Mouse (Mus musculus): ENCODE results near the gene Atg4a.

Gene Atg4a

DNA sequence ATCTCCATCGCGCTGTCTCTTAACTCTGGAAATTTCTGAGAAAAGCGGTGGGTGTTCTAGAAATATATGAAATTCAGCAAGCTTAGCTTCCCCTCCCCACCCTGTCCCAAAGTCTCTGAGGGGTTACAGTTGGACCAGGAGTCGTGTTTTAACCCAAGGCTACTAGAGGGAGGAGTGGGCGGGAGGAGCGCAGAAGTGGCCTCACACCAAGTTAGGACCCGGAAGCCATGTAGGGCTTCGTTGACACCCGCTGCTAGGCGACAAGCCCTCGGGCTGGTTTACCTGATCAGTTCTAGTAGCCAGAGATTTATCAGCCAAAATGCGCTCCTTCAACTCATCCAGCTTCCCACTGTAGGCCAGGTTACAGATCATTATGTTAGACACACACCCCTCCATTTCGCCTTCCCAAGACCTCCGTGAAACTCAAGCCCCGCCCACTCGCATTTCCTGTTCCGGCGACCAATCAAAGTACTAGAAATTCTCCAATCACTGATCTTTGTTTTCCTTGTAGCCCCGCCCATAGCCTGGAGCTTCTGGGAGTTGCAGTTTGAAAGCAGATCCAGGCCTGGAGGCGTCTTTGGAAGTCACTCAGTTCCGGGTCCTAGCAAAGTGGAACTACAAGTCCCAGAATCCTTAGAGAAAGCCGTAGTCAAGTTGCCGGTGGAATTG lies at the start of gene Atg4a, which contains the start of gene Psmd10:
TSS of gene Atg4a (plus strand) at position 636 of the 669 bp plus-strand sequence.
TSS of gene Psmd10 (minus strand) at position 457 of the 669 bp plus-strand sequence.
- DNase-seq: peak; percentile 73 to 90

DNA sequence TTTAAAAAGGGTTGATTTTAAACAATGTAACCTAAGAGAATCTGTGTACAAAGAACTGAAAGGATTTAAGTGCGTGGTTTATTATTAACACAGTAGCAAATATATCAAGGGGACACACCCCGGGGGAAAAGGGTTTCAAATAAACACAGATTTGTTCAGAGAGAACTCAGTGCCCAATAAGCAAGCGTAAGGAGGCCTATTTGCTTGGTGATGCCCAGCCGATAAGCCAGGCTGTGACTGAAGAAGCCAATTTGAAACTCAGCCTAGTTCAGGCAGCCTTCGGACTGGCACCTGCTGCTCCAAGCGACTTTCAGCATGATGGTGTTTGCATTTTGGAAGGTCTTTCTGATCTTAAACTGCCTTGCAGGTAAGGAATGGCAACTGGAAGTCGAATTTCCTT lies 49.3 kb upstream of the Atg4a start, which contains the start of gene Vsig1:
TSS of gene Vsig1 (plus strand) at position 249 of the 400 bp plus-strand sequence.
- DNase-seq: no peak

DNA sequence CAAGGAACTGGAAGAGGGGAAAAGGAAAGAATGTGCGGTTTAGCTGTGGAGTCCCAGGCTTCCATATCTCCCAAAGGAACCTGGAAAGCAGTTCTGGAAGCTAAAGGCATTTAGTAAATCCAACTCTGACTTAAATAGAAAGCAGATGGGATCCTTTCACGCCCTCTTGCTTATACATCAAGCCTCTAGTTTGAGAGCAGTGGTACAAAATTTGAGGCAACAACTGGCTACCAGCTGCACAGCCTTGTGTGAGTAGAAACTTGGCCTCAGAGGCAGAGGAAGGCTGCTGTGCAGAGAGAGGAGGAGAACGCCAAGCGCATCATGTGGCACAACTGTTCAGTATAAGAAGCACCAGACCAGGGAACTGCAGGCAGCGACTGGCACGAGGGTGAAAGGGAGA lies 35.4 kb upstream of the Atg4a start:
- DNase-seq: no peak

DNA sequence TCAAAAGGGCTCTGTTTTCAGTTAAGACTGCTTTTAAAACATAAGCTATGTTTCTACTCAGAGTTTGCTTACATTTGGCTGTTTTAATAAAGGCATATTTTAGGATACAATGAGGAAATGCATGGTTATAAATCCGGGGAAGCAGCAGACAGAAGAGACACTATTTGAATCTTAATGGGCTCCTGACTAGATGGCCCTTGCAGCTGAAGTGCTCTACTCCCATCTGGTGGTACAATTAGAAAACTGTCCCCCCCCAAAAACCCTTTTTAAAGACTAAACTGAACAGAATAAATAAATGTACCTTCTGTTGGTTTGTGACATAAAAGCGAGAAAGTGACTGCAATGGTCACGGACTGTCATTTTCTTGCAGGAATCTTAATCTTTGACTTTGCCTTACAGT lies 24.6 kb upstream of the Atg4a start:
- DNase-seq: no peak

DNA sequence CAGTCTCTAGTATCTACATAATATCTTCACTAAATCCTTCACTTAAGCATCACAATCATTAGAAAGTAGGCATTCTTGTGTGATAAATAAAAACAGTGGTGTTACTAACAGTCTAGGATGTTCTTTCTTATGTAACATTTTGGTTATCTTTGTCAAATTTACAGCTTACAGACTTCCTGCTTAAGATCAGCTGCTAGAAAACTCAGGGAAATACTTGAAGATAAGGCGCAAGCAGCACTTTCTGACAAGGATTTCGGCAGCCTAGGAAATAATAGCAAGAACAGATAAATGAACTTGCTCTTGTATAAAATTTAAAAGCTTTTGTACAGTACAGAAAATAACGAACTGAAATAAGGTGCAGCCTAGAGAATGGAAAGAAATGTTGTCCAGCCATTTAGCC lies 23.4 kb upstream of the Atg4a start:
- no peak for DNase-seq

DNA sequence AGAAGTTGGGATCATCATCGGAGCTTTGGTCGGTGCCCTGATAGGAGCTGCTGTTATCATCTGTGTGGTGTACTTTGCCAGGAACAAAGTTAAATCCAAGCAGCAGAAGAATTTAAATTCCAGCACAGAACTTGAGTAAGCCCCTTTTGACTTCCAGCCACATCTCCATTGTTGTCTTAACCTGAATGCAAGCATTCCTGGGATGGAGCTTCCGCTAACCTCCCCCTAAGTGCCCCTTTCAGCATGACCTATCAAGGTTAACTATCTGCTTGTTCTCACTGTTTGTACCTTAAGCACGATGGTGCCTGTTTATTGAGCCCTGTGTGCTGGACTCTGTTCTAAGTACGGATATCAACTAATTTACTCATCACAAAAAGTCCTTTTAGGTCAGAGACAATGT lies 20.4 kb upstream of the Atg4a start:
- DNase-seq: no peak

DNA sequence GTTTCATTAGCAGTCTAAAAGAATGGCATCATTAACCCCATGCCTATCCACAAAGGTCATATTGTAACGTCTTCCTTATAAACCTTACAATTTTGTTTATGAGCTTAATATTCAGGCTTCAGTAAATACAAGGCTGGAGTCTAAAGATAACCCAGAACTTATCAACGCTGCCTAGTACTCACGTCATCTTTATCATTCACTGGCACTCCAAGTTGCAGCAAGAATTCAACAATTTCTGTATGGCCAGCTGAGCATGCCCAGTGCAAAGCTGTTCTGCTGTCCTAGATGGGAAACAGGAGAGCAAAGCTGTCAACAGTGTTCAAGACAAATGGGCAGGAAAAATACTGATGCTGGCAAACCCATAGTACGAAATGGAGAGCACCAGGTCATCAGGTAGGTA lies 3.1 kb upstream of the Atg4a start:
- no peak for DNase-seq

DNA sequence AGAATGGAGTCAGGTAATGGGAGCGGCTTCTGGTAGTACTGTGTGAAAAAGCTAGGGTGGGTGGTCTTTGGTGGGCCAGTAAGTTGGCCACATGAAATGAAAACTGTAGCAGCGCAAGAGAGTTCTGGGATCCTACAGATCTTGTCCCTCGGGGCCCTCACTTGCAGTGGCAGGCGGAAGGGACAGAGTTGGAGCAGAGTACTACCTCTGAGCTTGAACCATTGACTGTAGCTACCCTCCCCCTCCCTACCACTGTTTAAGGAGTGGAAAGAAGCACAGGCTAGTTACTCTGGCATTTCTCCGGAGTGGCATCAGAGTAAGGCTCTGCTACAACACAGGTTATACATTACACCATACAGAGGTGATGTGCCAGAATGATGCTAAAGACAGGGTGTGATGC lies 252 bp downstream of the Atg4a start:
- no peak for DNase-seq

DNA sequence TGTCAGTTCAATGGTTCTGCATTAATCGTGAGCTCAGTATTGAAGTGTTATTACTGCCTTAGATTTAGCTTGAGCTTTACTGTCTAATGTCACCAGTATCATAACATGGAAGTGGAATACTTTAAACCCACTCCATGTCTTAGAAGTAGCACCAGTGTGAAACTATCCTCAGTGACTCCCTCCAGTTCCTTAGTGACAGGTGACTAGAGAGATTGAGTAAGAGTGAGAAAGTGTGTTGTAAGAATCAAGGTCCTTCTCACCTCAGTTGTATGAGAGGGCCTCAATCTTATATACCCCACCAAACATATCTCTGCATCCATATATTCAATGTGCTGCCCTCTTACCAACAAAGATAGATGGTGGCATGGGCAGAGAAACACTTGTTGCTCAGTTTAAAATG lies 22.2 kb downstream of the Atg4a start:
- no peak for DNase-seq

DNA sequence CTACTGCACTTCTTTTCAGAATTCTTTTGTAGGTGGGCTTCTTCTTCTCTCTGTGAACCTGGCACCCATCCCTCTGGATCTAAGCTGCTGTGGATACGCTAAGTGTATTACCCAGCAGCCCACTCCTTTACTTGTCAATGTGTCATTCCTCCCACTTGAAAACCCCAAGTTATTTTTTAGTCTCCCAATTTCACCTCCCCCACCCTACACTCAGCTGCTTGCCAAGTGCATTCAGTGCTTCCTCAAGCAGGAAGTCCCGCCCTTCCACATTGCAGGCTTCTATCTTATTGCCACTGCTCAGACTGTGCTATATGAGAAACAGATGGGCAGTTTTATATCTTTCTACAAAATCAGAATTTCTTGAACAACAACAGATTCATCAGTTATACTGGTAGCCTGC lies 22.8 kb downstream of the Atg4a start:
- DNase-seq: no peak

DNA sequence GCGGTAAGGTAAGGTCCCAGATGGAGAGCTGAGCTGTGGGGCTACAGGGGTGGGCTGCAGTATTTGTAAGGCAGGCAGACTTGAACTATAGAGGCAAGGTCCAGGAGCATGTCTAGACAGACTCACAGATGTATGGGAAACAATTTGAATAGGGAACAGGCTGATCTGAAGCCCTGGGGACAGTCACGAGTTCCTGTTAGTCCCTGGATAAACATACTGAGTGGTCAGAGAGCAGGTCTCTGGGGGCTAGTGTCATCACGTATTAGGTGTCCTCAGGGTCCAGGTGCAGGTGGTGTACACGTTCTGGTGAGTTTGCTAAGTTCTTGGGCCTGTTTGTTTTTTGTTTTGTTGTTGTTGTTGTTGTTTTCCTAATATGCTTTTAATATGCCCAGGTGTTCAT lies 23.5 kb downstream of the Atg4a start:
- no peak for DNase-seq

DNA sequence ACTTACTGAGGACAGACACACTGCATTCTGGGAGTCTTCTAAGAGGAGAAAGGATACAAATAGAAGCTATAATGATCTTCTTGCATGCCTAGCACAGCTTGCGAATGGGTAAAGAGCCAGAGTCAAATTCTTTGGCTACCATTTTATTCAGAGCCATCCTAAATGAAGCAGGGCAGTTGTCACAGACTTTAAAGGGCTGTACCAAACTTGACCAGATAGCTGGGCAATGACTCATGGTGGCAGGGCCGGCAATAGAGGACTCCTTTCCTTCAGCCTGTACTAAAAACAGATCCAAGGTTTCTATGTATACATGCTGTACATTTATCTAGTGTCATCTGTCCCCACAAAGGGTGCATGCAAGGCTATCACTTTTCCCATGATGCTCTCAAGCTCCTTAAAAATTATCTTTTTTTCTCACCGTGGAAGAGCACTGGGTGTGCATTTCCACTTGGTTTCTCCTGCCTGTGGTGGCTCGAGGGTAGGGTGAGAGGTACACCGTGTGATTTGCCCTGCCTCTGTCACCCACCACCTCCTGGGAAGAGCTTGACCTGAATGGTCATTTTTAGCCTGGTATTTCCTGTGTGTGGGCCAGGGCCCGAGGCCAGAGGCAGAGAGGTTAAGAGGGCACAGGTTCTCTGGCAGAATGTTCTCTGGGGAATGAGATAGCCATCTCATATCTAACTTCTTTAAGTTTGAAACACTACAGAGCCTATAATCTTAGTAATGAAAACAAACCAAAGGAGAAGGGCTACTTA lies 26.7 kb downstream of the Atg4a start:
- no peak for DNase-seq

DNA sequence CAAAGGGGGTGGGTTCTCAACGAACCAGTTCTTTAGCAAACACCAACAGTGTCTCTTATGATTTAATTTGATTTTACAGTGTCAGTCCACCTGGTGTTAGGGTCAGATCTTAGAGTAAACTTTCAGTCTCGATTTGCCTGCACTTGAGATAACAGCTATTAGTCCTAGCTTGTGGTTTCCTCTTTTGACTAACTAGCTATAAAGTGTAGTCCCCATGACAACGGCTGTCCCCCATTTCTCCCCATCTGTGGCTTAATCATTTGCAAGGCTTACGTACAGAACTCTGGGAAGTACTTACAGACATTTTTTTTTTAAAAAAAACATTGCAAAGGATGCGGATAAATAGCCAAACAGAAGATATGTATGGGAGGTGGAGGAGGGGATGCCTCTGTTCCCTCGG lies 28.1 kb downstream of the Atg4a start:
- DNase-seq: no peak

DNA sequence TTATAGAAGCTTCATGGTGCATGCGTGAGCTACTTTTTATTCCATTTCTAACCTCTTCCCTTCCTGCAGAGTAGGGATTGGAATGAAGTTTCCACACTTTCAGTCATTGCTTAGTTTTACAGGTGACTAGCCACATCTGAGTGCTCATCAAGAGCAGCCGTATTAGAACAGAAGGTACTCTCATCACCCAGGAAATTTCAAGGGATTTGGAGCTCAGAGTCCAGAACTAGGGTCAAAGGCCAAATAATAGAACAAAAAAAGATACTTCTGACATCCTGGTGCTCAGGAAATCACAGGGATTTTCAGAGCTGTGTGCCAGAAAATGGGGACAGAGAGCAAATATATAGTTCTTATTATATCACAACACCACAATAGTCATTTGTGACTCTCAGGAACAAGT lies 28.5 kb downstream of the Atg4a start:
- no peak for DNase-seq

DNA sequence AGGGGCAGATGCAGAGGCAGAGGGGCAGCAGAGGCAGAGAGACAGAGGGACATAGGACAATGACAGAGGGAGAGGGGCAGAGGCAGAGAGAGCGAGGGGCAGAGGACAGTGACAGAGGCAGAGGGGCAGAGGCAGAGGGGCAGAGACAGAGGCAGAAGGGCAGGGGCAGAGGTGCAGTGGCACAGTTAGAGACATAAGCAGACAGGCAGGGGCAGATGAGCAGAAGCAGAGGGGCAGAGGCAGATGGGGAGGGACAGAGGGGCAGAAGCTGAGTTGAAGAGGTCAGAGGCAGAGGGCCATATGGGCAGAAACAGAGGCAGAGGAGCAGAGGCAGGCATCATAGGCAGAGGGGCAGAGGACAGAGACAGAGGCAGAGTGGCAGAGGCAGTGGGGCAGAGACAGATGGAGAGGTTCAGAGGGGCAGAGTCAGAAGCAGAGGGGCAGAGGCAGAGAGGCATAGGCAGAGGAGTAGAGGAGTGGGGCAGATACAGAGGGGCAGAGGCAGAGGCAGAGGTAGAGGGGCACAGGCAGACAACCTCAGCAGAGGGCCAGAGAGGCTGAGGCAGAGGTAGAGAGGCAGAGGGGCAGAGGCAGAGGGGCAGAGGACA lies 40.3 kb downstream of the Atg4a start:
- DNase-seq: no peak

DNA sequence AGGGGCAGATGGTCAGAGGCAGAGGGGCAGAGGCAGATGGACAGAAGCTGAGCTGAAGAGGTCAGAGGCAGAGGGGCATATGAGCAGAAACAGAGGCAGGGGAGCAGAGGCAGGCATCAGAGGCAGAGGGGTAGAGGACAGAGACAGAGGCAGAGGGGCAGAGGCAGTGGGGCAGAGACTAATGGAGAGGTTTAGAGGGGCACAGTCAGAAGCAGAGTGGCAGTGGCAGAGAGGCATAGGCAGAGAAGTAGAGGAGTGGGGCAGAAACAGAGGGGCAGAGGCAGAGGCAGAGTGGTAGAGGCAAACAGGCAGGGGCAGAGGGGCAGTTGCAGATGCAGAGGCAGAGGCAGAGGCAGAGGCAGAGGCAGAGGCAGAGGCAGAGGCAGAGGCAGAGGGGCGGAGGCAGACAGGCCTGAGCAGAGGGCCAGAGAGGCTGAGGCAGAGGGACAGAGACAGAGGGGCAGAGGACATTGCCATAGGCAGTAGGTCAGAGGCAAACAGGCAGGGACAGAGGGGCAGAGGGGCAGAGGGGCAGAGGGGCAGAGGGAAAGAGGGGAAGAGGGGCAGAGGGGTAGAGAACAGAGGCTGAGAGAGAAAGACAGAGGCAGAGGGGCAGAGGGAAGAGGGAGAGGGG lies 41.3 kb downstream of the Atg4a start:
- no peak for DNase-seq

DNA sequence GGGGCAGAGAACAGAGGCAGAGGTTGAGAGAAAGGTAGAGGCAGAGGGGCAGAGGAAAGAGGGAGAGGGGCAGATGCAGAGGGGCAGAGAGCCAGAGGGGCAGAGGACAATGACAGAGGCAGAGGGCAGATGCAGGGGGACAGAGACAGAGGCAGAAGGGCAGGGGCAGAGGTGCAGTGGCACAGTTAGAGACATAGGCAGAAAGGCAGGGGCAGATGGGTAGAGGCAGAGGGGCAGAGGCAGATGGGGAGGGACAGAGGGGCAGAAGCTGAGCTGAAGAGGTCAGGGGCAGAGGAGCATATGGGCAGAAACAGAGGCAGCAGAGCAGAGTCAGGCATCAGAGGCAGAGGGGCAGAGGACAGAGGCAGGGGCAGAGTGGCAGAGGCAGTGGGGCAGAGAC lies 42.2 kb downstream of the Atg4a start:
- DNase-seq: no peak

DNA sequence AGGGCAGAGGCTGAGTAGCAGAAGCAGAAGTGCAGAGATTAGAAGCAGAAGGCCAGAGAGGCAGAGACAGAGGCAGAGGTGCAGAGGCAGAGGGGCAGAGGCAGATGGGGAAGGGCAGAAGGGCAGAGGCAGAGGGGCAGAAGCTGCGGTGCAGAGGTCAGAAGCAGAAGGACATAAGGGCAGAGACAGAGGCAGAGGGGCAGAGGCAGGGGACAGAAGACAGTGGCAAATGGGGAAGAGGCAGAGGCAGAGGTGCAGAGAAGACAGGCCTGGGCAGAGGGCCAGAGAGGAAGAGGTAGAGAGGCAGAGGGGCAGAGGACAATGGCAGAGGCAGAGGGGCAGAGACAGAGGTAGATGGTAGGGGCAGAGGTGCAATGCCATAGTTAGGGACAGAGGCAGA lies 193.0 kb downstream of the Atg4a start:
- no peak for DNase-seq

DNA sequence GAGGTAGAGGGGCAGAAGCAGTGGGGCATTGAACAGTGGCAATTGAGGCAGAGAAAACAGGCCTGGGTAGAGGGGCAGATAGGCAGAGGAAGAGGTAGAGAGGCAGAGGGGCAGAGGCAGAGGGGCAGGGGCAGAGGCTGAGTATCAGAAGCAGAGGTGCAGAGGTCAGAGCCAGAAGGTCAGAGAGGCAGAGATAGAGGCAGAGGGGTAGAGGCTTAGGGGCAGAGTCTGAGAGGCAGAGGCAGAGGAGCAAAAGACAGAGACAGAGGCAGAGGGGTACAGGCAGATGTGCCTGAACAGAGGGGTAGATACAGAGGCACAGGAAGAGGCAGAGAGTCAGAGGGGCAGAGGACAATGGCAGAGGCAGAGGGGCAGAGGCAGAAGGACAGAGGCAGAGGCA lies 193.6 kb downstream of the Atg4a start:
- no peak for DNase-seq

DNA sequence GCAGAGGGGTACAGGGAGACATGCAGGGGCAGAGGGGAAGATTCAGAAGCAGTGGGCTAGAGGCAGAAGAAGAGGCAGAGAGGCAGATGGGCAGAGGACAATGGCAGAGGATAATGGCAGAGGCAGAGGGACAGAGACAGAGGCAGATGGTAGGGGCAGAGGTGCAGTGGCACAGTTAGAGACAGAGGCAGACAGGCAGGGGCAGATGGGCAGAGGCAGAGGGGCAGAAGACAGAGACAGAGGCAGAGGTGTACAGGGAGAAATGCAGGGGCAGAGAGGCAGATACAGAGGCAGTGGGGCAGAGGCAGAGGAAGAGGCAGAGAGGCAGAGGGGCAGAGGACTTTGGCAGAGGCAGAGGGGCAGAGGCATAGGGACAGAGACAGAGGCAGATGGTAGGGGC lies 194.5 kb downstream of the Atg4a start:
- DNase-seq: no peak

DNA sequence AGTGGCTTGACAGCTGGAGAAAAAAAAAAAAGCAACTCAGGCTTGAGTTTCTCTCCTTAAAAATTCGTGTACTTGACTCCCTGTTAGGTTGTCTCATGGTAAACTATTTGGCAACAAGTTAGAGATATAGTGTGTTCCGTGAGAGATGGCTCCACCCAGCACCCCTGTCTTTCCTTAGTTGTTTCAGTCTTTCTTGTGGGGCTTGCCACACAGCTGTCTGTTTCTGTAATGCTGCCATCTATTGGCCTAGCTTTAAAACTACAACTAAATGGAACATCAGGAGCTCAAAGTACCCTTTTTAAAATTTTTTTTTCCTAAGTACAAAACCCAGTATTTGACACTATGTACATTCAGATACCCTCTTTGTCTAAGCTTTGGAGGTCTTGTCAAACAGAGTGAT lies 200.0 kb downstream of the Atg4a start:
- no peak for DNase-seq

DNA sequence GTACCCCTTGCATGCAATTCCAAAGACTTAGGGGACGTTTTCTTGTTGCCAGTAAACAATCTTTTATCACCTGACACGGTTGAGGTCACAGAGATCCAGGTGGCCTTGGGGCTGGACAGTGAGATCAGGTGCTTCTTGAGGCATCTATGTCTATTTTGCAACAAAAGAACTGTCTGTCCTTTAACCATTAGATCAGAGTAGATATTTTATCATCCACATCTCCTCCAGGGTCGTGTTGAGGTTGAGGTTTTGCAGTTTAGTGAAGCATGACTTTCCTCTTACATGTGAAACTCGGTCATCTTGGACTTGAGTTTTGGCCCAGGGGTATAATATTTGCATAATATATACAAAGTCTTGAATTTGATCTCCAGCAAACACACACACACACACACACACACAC lies 200.9 kb downstream of the Atg4a start:
- DNase-seq: no peak

DNA sequence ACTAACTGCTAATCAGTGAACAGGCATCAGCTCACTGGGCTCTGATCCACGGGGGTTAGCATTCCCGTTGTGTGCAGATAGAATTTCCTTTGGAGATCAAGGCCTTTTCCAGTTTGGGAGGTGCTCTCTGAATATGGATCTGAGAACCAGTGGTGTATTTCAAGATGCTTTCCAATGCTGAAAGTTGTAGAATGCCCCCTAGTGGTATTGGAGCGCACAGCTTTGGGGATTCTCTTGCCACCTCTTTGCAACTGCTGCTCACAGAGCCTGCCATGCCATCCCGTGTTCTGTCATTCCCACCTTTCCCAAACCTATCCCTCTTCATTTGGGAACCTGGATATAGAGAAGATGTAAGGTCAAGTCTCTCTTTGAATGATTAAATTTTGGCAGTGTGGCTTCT lies 201.5 kb downstream of the Atg4a start:
- DNase-seq: no peak

DNA sequence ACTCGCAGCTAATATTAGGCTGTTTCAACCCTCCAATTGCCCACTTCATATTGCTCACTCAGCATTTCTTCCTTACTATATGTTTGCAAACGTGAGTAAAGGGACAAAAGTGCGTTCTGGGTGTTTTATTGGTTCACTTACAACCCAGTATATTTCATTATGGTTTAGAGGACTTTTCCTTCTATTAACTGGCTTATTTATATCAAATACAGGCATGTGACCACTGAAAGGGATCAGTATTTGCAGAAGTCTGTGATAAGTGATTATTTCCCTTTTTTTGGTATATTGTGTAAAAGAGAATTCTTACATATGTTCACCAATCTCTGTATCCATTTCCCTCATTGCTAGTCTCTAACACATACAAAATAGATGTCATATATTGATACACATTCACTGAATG lies 203.7 kb downstream of the Atg4a start:
- no peak for DNase-seq

Data from thymus, adult 18-20 months (tissue).